Mouse (Mus musculus) left cerebral cortex, postnatal 14 days (tissue): ENCODE results near the gene Zfp992. TPM values are rescaled to one million over a fixed set of nuclear protein-coding genes. Genes with fewer than 3 reads are reported as not detected.
"Not testable (repeated sequence)": the region's sequence is repeated elsewhere in the genome, so short reads cannot be mapped to it uniquely, and the experiment has no call there.

ENCODE experiments used
- DNase-seq, 2 experiments: peaks; one replicate each; pipeline ENCODE4 v3.0.0; 2021 to 2022; ENCODE audit warnings: low spot score in 2 of 2, mixed read lengths in 1 of 2
- intact Hi-C: fragments of 180-260 bp; cut with DNase I; formaldehyde crosslinking; loops from one replicate; pipeline ENCODE4 v1.15.1; 2025
- total RNA-seq, 2 experiments: library from RNA; stranded (reverse); gene quantifications; 2 replicates each; pipeline ENCODE4 v1.2.3; 2021

Zfp992 gene
- total RNA-seq, 2 experiments from 2014 or later = 5.1 to 5.2 TPM

- DNase-seq, intact Hi-C loops: not testable (repeated sequence)
Measured at GRCm38 (mm10) chr4:146474181-146474580, 25.4 kb downstream of the Zfp992 start.

GRCm38 (mm10) chr4:146474716-146475676 lies 26.2 kb downstream of the Zfp992 start:
- DNase-seq, intact Hi-C loops: not testable (repeated sequence)

- DNase-seq, intact Hi-C loops: not testable (repeated sequence)
Measured at GRCm38 (mm10) chr4:146476260-146476659, 27.4 kb downstream of the Zfp992 start.

- DNase-seq, intact Hi-C loops: not testable (repeated sequence)
Measured at GRCm38 (mm10) chr4:146476959-146477358, 28.1 kb downstream of the Zfp992 start.

- DNase-seq, intact Hi-C loops: not testable (repeated sequence)
Measured at GRCm38 (mm10) chr4:146480376-146481096, 31.7 kb downstream of the Zfp992 start.

GRCm38 (mm10) chr4:146482546-146482945 lies 33.7 kb downstream of the Zfp992 start:
- intact Hi-C loops, DNase-seq: not testable (repeated sequence)

GRCm38 (mm10) chr4:146483571-146484280 lies 34.9 kb downstream of the Zfp992 start:
- intact Hi-C loops, DNase-seq: not testable (repeated sequence)

- intact Hi-C loops, DNase-seq: not testable (repeated sequence)
Measured at GRCm38 (mm10) chr4:146484676-146485075, 35.9 kb downstream of the Zfp992 start.

- intact Hi-C loops, DNase-seq: not testable (repeated sequence)
Measured at GRCm38 (mm10) chr4:146485183-146485939, 36.5 kb downstream of the Zfp992 start.

- DNase-seq, intact Hi-C loops: not testable (repeated sequence)
Measured at GRCm38 (mm10) chr4:146486753-146487152, 37.9 kb downstream of the Zfp992 start.

GRCm38 (mm10) chr4:146489196-146489595 lies 40.4 kb downstream of the Zfp992 start:
- intact Hi-C loops = not testable (repeated sequence)

GRCm38 (mm10) chr4:146491993-146492392 lies 43.2 kb downstream of the Zfp992 start:
- intact Hi-C loops = not testable (repeated sequence)

More at GRCm38 (mm10) chr4:146489196-146489595, 40.4 kb downstream of the Zfp992 start:
- DNase-seq = not testable (repeated sequence)

GRCm38 (mm10) chr4:146492439-146492838 lies 43.6 kb downstream of the Zfp992 start:
- intact Hi-C loops = no loop called here
- no peak for DNase-seq

More at GRCm38 (mm10) chr4:146491993-146492392, 43.2 kb downstream of the Zfp992 start:
- DNase-seq = not testable (repeated sequence)

GRCm38 (mm10) chr4:146492851-146493250 lies 44.0 kb downstream of the Zfp992 start:
- intact Hi-C loops = no loop called here
- DNase-seq = no peak

- intact Hi-C loops, DNase-seq: not testable (repeated sequence)
Measured at GRCm38 (mm10) chr4:146493319-146493907, 44.6 kb downstream of the Zfp992 start.

GRCm38 (mm10) chr4:146494980-146495379 lies 46.2 kb downstream of the Zfp992 start:
- intact Hi-C loops = no loop called here
- DNase-seq = no peak

GRCm38 (mm10) chr4:146497695-146498275 lies 49.0 kb downstream of the Zfp992 start:
- not testable (repeated sequence) for DNase-seq

GRCm38 (mm10) chr4:146501727-146502126 lies 52.9 kb downstream of the Zfp992 start, which contains the start of gene Zfp981:
TSS of gene Zfp981 (plus strand) at chr4:146502027.
- DNase-seq, intact Hi-C loops: not testable (repeated sequence)

More at GRCm38 (mm10) chr4:146497695-146498275, 49.0 kb downstream of the Zfp992 start:
- intact Hi-C loops = not testable (repeated sequence)
